Mouse (Mus musculus) liver, embryonic 14.5 days (tissue): ENCODE results near the gene Nudt21.

Experiments
- CTCF ChIP-seq: IDR thresholded peaks from 2 replicates; pipeline ENCODE4 v1.5.1; 2016; ENCODE audit warnings: antibody characterized with exemption, low read depth, control low read depth
- EP300 ChIP-seq: IDR thresholded peaks from 2 replicates; pipeline ENCODE4 v1.6.1; 2016; ENCODE audit warnings: antibody characterized with exemption, low read depth

- TF ChIP-seq EP300: no peak
- no peak for TF ChIP-seq CTCF
Observed at GRCm38 (mm10) chr8:93980141-93980540, 56.7 kb downstream of the Nudt21 start.
